Mouse (Mus musculus): ENCODE data around the gene Gm20388.

Gene Gm20388

DNA sequence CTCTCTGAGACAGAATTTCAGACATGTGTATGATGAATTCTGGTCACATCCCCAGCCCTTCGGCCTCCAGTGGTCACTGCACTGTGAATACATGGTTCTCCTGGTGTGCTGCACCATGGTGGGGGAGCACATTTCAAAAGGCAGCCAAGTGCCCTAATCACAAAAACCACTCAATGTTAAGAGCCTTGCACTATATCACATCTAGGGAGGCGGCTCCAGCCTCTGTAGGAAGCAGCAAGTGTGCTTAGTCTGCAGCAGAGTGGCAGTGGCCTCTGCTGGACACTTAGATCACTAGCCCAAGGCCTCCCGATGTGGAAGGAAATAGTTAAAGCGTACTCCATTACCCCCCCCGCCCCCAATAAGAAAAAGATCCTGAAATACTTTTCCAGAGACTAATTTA is 2988.4 kb downstream of the Gm20388 start:
- no peak for DNase-seq (ENCODE audit: low read depth)

DNA sequence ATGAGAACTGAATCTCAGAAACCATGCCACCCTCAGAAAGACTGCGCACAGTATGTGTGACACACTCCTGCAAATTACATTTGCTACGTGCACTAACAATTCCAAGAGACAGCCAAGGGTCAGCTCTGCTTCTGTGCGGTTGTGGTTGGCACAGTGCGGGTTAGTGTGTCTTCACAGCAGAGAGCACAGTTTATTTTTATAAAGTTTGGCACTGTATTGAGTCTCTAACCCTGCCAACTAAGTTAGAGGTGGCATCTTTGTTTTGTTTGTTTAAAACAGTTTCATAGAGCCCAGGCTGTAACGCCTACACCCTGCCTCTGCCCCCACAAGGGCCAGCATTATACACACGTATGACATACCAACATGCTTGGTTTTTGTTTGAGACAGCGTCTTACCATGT is 2990.8 kb downstream of the Gm20388 start:
- no peak for DNase-seq (ENCODE audit: low read depth)

GRCm38 (mm10) chr8:122901892-122902515 is 2991.4 kb downstream of the Gm20388 start:
- no peak for DNase-seq (ENCODE audit: low read depth)

DNA sequence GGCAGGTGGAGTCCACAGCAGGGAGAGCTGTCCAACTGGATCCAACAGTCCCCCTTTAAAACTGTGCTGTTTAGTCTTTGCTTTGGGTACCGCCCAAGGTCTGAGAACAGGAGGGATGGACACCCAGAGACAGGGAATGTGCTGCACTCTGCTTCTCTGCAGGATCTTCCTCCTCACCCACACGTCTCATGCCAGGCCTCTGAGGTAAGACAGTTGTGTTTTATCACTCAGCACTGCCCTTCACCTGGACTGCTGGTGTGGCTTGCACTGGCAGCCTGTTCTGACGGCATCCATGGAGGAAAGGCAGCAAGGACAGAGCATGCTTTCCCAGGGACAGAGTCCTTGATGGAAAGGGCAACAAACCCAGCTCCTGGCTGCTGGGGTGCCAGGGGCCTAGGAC is 2991.9 kb downstream of the Gm20388 start:
- DNase-seq (ENCODE audit: low read depth), result no peak

GRCm38 (mm10) chr8:122903002-122903401 is 2992.4 kb downstream of the Gm20388 start:
- DNase-seq (ENCODE audit: low read depth), result no peak

GRCm38 (mm10) chr8:122904496-122904895 is 2993.9 kb downstream of the Gm20388 start:
- DNase-seq (ENCODE audit: low read depth), result no peak

GRCm38 (mm10) chr8:122905346-122905745 is 2994.7 kb downstream of the Gm20388 start:
- DNase-seq (ENCODE audit: low read depth), result peak; percentile 87

- DNase-seq (ENCODE audit: low read depth), result peak; percentile 99
These were observed 2995.9 kb downstream of the Gm20388 start for GRCm38 (mm10) chr8:122906463-122907021.

DNA sequence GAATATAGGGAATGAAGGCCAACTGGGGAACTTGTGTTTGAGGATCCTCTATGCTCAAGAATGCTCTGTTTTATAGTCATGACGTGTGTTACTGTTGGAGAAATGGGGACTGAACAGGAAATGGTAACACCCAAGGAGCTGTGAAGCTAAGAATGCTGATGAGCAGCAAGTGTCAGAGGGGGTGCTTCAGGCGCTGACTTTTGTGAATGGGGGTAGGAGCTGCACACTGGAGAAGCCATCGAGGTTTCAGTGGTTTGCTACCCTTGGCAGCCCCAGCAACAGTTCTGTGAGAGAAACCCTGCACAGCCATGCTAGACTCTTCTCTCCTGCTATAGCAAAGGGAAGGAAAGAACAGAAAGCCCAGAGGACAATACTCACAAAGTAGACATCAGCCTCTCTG is 3001.5 kb downstream of the Gm20388 start:
- DNase-seq (ENCODE audit: low read depth), result no peak

- DNase-seq (ENCODE audit: low read depth), result no peak
These were observed 3002.2 kb downstream of the Gm20388 start for GRCm38 (mm10) chr8:122912871-122913270.

DNA sequence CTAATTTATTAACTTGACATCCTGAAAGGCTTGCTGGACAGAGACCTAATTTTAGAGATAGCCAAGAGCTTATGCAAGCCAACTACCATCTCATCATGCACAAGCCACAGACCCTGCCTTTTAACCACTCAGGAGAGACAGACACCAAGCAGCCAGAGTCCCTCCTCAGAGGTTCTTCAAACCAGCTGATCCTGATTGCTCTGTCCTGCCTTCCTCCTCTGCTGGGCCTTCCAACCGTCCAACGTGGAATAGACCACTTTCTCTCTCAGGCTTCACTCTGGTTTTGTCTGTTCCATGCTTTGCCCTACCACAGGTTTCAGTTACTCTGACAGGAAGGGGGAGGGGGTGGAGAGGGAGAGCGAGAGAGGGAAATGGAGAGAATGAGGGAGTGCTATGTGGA is 3006.1 kb downstream of the Gm20388 start:
- no peak for DNase-seq (ENCODE audit: low read depth)

DNA sequence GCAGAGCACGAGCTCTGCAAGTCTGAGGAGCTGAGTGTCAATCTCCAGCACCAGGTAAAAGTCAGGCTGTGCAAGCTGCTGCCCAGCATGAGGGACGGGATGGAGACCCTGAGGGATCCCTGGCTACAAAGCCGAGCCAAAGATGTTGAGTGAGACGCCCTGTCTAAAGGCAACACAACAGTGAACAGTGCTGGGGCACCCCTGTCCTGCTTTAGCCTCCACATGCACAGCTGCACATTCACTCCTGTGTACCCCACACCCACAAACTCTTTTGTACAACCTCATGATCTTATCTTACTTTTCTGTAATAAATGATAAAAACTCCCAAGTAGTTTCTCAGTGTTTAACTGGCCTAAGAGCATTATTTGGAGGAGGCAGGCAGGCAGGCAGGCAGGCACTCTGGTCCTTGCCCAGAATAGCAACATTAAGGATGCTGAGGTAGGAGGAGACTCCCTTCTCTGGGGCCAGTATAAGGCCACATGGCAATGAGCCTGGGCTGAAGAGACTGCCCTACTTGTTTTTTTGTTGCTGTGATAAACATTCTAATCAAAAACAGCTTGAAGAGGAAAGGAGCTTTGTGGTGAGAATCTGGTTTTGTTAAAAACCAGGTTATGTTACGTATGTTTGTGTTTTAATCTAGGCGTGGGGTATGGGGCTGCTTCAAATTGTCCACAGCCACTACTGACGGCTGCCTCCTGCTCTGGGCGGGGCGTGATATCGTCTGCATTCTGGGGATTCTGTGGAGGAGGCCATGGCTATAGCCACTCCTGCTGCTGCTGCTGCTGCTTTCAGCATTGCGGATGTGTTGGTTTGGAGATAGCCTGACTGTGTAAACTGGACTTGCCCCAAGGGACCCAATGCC is 3007.1 kb downstream of the Gm20388 start:
- peak; percentile 89 for DNase-seq (ENCODE audit: low read depth)

- no peak for DNase-seq (ENCODE audit: low read depth)
These were observed 3007.9 kb downstream of the Gm20388 start for GRCm38 (mm10) chr8:122918438-122919107.

DNA sequence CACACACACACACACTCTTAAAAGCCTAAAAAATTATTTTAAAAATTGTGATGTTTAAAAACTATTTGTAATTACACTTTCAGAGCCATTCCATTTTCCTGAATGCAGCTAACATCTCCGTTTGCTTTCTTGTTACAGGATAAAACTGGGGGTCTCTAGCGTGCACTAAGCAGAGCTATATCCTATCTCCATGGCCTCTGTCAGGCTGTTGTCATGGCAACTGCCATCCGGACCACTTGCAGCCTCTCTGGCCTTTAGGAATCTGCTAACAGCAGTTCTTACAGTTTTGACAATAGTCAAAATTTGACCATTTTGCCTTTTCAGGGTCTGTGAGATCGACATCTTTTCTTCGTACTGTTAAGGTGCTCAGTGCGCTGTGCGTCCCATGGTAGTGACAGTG is 3010.2 kb downstream of the Gm20388 start:
- no peak for DNase-seq (ENCODE audit: low read depth)

DNA sequence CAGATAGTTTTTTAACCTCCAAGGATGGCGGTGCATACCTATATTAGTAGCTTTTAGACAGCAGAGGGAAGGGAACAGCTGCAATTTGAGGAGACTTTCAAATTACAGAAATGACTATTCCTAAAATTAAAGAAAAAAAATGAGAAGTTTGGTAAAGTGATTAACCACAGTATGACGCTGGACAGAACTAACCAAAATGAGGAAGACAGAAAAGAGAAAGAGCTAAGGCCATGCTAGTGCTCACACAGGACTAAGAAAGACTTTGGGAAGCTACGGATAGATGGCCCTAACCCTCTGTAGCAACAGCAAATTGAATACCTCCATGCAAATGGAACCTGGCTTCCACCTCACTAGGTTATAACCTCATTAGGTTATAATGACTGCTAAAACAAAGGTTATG is 3012.3 kb downstream of the Gm20388 start:
- DNase-seq (ENCODE audit: low read depth), result no peak

DNA sequence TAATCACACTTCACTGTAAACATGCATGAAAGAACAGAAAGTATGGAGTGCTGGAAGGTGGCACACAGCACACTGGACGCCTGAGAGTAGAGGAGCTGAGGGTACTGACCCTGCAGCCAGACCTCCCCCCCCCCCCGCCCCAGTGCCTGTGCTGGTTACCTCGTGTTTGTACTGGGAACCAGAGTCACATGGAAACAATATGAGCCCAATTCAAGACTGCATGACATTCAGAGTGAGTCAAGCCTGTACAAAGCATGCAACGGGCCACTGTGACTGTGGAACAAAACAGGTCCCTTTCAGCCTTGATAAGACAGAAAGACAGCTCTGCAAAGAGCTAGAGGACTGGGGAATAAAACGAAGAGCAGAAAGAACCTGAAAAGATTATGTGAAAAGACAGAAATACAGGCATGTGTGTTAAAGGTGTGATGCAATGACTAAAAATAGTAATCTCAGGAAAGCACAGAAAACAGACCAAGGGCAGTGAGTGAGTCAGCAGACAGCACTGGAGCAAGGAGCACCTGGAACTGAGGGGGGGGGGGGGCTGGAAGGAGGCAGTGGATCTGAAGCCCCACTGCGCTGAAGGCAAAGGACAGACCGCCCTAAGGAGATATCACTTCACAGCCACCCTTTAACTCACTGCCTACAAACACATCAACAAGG is 3012.9 kb downstream of the Gm20388 start:
- DNase-seq (ENCODE audit: low read depth), result peak; percentile 47

DNA sequence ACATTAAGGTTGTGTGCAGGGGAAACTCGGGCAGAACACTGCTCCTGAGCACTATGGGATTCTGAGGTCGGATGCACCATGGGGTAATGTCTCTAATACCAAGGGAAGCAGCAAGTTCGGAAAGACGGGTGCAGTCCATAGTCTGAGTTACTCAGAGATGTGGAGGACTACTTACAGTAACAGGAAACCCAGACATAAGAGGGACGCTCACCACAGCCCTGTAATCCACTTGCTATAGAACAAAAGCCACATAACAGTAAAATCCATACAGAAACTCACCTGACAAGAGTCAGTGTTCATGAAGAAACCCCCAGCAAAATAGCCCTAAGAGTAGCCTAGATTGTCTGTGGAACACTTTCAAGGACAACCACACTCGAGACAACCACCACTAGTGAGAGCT is 3013.4 kb downstream of the Gm20388 start:
- no peak for DNase-seq (ENCODE audit: low read depth)

DNA sequence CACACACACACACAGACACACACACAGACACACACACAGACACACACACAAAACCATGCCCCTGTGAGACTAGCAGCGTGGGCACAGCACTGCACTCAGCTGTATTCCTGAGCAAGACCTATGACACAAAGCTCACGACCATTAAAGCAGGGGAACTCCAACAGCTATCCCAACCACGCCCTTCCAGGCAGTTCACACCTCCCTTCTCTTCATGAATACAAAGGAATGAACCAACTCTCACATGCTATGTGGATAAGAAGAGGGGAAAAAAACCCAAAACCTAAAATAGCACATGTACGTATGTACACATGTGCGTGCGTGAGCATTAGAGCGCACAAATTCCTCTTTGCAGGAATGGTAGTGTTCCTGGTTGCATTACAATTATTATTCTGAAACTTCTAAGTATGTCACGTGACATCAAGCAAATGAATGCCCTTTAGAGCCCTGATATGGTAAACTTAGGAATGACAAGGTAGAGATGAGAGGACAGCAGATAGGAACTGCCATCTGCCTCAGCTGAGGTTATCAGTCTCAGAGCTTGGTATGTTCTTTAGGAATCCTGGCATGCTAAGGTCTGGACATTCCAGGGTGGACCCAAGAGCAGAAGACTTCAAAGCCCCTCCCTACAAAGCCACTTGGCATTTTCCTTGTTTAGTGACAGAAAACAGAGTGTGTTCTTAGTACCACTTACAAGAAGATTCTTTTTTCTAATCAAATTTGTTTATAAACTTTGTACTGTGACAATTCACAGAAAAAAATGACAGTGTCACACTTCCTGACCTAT is 3015.5 kb downstream of the Gm20388 start:
- DNase-seq (ENCODE audit: low read depth), result no peak

DNA sequence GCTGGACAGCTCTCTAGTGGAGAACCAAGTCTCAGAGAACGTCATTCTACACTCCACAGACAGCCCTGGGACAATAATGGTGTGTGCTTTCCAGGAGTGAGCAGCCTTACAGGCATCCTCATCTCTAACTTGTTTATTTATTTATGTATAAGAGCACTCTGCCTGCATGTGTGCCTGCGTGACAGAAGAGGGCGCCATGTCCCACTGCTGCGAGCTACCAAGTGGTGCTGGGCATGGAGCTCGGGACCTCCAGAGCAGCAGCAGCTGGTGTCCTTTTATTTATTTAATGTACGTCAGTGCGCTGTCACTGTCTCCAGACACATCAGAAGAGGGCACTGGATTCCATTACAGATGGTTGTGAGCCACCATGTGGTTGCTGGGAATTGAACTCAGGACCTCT is 3016.1 kb downstream of the Gm20388 start:
- DNase-seq (ENCODE audit: low read depth), result no peak

- DNase-seq (ENCODE audit: low read depth), result no peak
These were observed 3017.2 kb downstream of the Gm20388 start for GRCm38 (mm10) chr8:122927841-122928240.

DNA sequence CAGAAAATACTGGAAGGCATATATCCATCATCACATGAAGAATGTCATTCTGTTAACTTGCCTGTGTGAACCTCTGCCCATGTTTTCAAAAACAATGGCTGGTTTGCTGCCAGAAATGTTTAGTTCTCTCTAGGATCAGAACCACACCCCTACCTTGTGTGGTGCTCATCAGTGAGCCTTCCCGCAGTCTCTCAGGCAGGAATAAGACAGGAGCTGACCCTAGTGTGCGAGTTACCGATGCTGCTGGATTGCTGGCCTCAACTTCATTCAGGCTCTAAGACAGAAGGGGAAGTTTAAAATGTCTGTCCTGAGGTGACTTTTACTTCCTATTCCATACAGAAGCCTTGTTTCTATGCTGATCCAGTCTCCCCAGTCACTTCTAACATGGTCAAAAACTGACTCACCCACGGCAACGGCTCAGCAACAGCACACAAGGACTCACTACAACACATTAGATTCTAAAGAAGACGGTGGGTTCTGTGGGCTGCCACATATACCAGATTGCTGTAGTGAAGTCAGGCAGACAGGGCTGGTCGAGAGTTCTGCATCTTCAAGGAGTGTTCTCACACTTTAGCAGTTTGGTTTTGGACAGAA is 3018.1 kb downstream of the Gm20388 start:
- DNase-seq (ENCODE audit: low read depth), result peak; percentile 27

Data from NIH3T3 (cell line).